Mouse (Mus musculus): Measurements from ENCODE around the gene Olfr1496. TPM values are rescaled to one million over a fixed set of nuclear protein-coding genes. Genes with fewer than 3 reads are reported as not detected.

Gene Olfr1496
- polyA plus RNA-seq, 1 experiment from 2014 or later, result not detected

- ATAC-seq (ENCODE audit: insufficient number of reproducible peaks, insufficient read depth, low FRiP score, low TSS enrichment, low read depth), result no peak
- H3K27me3 ChIP-seq, result no peaks in the 10 kb centered on the region
- H3K4me3 ChIP-seq, result no peak within 1 kb of the TSS
These were observed 52.7 kb downstream of the Olfr1496 start, which contains the start of gene Olfr1500 for GRCm38 (mm10) chr19:13830388-13830787. Gene Olfr1500 (minus strand): TSS chr19:13830488.

More at GRCm38 (mm10) chr19:13830388-13830787, 52.7 kb downstream of the Olfr1496 start, which contains the start of gene Olfr1500:
- H3K9me3 ChIP-seq, result no peaks in the 10 kb centered on the region
- H3K4me1 ChIP-seq, result no peaks in the 10 kb centered on the region
- H3K4me2 ChIP-seq, result no peak within 1 kb of the TSS
- H3K27ac ChIP-seq, result no peak within 1 kb of the TSS
- H3K9ac ChIP-seq, result no peak within 1 kb of the TSS
- H3K36me3 ChIP-seq, result no peaks in the 10 kb centered on the region

Other genes with a start within 250 kb of the Olfr1496 start
- gene Olfr1480, start 250.0 kb upstream of the Olfr1496 start, polyA plus RNA-seq (2015; fragmentation: Nextera tagmentation; extraction: Ambion mirVana), result not detected in 2 replicates
- gene Olfr1484, start 194.4 kb upstream of the Olfr1496 start, polyA plus RNA-seq (2015; fragmentation: Nextera tagmentation; extraction: Ambion mirVana), result not detected in 2 replicates
- gene Olfr1487, start 160.5 kb upstream of the Olfr1496 start, polyA plus RNA-seq (2015; fragmentation: Nextera tagmentation; extraction: Ambion mirVana), result not detected in 2 replicates
- not detected in 2 replicates for gene Olfr1489, start 146.3 kb upstream of the Olfr1496 start, polyA plus RNA-seq (2015; fragmentation: Nextera tagmentation; extraction: Ambion mirVana)
- gene Olfr1490, start 126.8 kb upstream of the Olfr1496 start, polyA plus RNA-seq (2015; fragmentation: Nextera tagmentation; extraction: Ambion mirVana), result not detected in 2 replicates
- not detected in 2 replicates for gene Olfr1491, start 80.6 kb upstream of the Olfr1496 start, polyA plus RNA-seq (2015; fragmentation: Nextera tagmentation; extraction: Ambion mirVana)
- not detected in 2 replicates for gene Olfr1493-ps1, start 54.6 kb upstream of the Olfr1496 start, polyA plus RNA-seq (2015; fragmentation: Nextera tagmentation; extraction: Ambion mirVana)
- not detected in 2 replicates for gene Olfr1494, start 38.1 kb upstream of the Olfr1496 start, polyA plus RNA-seq (2015; fragmentation: Nextera tagmentation; extraction: Ambion mirVana)
- gene Olfr1495, start 13.3 kb upstream of the Olfr1496 start, polyA plus RNA-seq (2015; fragmentation: Nextera tagmentation; extraction: Ambion mirVana), result not detected in 2 replicates
- gene Olfr1497, start 20.3 kb downstream of the Olfr1496 start, polyA plus RNA-seq (2015; fragmentation: Nextera tagmentation; extraction: Ambion mirVana), result not detected in 2 replicates
- gene Olfr1499, start 41.6 kb downstream of the Olfr1496 start, polyA plus RNA-seq (2015; fragmentation: Nextera tagmentation; extraction: Ambion mirVana), result not detected in 2 replicates
- not detected in 2 replicates for gene Olfr1500, start 52.6 kb downstream of the Olfr1496 start, polyA plus RNA-seq (2015; fragmentation: Nextera tagmentation; extraction: Ambion mirVana)
- gene Olfr1501, start 72.8 kb downstream of the Olfr1496 start, polyA plus RNA-seq (2015; fragmentation: Nextera tagmentation; extraction: Ambion mirVana), result not detected in 2 replicates
- gene Olfr1502, start 83.9 kb downstream of the Olfr1496 start, polyA plus RNA-seq (2015; fragmentation: Nextera tagmentation; extraction: Ambion mirVana), result not detected in 2 replicates
- not detected in 2 replicates for gene Olfr1504, start 120.0 kb downstream of the Olfr1496 start, polyA plus RNA-seq (2015; fragmentation: Nextera tagmentation; extraction: Ambion mirVana)
- not detected in 2 replicates for gene Olfr1505, start 135.7 kb downstream of the Olfr1496 start, polyA plus RNA-seq (2015; fragmentation: Nextera tagmentation; extraction: Ambion mirVana)